Mouse (Mus musculus): ENCODE measurements around the gene AL732309.1.

The AL732309.1 gene

DNA sequence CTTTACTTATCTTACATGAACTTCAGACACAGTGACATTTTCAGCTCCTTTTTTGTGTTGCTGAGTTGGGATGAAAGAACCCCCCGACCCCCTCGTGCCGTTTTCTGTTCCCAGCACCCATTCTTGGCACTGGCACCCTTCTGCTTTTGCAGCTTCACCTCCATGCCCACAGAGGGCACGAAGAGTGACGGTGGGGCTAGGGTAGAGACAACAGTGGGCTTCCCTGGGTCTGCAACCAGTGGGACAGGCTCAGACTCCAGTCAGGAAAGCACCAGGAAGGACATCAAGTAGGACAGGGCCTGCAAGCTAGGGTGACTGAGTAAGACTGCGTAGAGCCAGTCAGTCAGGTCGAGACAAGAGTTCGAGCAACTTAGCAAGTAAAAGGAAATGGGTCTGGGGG is 6.4 kb downstream of the AL732309.1 start:
- no peak for DNase-seq (ENCODE audit: low read depth, low spot score)

DNA sequence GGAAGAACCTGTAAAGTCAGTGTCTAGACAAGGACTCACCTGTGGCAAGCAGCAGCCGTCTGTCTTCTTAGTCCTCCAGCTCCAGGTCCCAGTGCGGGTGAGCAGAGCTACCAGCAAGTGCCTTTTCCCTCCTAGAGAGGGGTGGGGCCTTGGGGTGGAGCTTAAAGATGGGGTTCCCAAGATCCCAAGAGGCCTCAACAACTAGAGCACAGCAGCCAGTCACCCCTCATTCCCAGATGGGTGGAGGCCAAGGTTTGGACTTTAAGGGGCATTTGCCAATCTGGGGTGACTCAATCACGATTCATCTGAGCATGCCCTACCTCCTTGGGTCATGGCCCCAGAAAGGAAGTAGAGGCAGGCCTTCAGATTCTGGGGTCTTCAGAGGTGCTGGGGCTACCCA is 6.9 kb downstream of the AL732309.1 start:
- DNase-seq (ENCODE audit: low read depth, low spot score): no peak

DNA sequence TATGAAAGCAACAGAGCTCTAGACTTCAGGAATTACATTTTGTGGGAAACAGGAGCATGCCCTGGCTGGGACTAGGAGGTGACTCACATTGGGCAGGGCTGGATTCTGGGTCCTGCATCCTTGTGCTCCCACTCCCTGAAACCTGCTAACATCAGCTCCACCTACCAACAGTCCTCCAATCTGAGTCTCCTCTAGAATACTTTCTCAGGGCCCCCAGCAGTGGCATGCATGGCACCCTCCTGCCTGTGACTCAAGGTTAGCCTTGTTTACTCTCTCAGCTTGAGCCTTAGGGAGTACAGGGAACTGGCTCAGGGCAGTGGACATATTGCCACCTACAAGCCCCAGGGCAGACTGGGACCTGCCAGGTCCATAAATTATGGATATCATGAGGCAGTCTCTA is 8.6 kb downstream of the AL732309.1 start:
- no peak for DNase-seq (ENCODE audit: low read depth, low spot score)

DNA sequence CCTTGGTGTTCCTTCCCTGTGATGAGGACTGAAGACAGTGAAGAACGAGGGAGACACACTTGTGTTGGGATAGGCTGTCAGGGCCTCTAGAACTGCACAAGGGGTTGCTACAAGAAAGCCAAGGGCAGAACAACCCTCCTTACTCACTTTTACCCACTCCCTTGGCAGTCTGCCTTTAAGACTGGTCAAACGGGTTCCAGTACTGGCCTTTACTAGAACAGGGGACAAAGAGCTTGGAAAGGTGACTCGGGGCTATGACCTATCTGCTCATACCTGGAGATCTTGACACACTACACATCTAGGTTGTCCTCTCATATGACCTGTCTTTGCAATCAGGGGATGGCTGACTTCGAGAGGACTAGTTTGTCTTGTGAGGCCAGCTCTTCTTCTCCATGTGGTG is 9.1 kb downstream of the AL732309.1 start:
- no peak for DNase-seq (ENCODE audit: low read depth, low spot score)

DNA sequence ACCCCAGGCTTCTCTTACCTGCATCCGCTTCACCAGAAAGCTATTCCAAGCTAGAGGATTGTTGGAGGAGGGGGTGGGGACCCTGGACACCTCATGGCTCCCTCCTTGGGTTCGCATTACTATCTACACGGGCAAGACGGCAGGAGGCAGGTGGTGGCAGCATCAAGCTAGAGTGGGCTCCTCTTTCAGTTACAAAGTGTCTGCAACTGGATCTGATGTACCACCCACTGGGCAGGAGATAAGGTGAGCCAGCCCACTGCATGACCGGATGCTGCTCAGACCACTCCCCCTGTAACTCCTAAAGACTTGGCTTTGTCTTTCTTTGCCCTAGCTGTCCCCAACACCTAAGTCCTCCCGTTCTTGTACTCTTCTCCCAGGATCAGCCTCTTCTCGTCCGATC is 10.0 kb downstream of the AL732309.1 start, which contains the start of gene Rnf224:
Rnf224 (minus strand) TSS at position 174 of the 400 bp plus-strand sequence.
- no peak for DNase-seq (ENCODE audit: low read depth, low spot score)

DNA sequence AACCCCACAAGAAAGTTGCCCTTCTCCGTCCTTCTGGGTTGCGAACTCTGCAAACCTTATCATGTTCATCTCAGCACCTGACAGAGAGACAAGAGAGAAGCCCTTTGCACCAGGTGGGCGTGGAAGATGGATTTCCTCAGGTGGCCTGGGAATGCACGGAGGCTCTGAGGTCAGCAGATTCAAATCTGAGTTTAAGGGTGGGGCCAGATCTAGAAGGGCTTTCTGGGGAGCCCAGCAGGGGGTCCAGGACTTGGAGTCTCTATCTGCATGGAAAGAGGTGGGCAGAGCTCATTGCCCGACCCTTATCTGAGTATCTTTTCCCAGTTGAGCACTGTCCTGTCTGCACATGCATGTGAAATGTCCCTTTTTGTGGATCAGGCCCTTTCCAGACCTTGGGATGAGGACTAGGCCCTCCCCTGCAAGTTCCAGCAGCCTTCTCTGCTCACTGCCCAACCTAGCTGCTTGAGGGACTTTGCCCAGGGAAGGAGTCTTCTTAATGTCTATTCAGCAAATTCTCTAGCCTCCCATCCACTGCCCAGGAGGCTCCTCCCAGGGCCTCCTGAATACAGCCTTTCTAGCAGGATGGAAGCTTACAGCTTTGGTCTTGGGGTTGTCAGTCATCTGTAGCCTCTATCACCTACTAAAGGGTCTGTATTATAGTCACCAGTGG is 12.0 kb downstream of the AL732309.1 start:
- DNase-seq (ENCODE audit: low read depth, low spot score): no peak

DNA sequence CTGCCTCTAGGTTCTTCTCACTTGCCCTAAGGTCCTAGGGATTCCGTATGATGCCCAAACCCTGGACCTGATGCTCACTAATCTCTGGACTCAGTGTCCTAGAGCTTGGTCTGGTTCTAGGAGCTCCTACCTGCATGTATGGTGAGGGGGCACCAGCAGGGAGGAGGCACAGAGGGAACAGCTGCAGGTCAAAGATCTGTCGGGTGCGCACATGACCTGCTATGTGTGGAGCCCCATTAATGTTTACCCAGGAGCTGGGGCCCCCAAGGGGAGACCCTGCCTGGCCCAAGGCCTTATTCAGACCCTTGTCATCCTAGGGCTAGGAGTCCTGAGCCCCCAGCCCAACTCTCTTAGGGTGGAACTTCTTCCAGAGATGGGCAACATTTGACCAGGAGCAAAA is 12.6 kb downstream of the AL732309.1 start, which contains the start of gene Slc34a3:
Slc34a3 (minus strand) TSS at position 315 of the 400 bp plus-strand sequence.
- no peak for DNase-seq (ENCODE audit: low read depth, low spot score)

DNA sequence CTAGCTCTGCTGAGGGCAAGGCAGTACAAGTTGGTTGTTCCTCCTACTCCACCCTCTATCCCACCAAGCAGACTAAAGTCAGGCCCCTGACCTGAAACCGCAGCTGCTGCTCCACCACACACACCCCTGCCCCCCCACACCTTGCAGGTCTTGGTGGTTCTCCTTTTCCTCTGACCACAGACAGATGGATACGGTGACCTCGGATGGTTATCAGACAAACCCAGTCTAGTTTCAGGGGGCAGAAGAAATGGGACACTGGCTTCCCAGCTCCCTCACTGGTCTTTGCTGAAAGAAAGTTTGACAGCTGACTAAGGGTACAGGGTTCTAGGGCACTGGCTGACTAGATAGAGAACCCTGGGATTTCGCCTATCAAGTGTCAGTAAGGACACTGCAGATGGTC is 13.2 kb downstream of the AL732309.1 start:
- DNase-seq (ENCODE audit: low read depth, low spot score): no peak

DNA sequence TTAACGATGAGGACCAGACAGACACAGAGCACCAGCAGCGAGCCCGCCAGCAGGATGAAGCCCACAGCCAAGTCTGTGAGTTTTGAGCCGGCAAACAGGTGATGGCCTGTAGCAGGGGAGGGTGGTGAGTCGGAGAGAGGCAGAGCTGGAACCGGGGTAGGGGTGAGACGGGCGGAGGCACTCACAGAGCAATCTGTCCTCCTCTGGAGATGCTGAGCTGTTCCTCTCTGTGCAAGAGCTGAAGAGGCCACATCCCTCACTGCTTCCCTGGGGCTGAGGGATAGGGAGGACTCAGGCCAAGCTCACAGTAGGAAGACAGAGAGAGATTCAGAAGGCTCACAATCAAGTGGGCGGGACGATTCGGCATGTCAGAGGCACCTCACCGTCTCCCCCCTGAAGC is 15.6 kb downstream of the AL732309.1 start:
- no peak for DNase-seq (ENCODE audit: low read depth, low spot score)

DNA sequence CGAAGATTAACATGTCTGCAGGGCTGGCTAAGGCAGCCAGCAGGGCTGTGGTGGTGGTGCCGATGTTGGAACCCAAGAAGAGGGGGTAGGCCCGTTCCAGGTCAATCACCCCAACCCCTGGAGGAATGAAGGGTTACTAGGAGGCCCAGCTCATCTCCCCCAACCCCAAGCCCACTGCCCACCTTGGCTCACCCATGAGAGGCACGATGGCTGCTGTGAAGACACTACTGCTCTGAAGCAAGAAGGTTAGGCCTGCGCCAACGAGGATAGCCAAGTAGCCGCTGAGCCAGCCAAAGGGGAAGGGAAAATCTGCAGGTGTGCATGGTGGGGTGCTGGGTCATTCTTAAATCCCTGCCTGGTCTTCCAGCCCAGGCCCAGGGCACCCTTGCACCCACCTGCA is 16.1 kb downstream of the AL732309.1 start:
- DNase-seq (ENCODE audit: low read depth, low spot score): no peak

DNA sequence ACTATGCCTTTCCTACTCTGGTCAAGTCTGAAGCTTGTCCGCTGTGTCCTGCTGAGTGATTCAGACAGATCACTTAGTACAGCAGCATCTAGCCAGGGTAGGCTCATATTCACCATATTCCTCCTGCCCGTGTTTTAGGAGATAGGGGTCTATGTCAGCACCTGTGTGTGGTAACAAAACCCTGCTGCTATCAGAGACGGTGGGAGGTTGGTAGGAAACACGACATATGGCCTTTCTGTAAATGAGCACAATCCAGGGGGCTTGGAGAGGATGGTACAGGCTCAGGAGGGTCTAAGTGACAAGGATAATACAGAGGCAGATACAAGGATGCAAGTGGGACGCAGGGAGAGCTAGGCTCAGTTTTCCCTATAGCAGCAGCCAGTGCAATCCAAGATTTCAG is 17.1 kb downstream of the AL732309.1 start:
- no peak for DNase-seq (ENCODE audit: low read depth, low spot score)

DNA sequence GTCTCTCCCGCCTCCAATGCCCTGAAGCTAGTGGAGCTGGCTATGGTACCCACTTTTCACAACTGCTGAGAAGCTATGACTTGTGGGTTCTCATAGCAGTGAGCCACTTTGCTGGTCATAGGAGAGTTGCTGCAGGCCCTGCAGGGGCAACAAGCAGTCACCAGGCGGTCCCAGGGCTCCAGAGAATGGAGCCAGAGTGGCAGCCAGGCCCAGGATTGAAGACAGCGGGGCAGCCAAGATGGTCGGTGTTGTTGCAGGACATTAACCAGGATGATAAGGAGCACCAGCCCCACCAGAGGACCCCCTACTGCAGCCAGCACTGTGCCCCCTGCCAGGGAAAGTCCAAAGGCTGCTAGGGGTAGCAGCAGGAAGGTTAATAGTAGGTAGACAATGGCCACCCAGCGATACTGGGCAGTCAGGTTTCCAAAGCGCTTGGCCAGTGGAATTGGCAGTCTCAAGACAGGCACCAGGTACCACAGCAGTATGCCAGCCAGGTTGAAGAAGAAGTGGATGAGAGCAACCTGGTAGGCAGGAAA is 17.6 kb downstream of the AL732309.1 start:
- DNase-seq (ENCODE audit: low read depth, low spot score): no peak

DNA sequence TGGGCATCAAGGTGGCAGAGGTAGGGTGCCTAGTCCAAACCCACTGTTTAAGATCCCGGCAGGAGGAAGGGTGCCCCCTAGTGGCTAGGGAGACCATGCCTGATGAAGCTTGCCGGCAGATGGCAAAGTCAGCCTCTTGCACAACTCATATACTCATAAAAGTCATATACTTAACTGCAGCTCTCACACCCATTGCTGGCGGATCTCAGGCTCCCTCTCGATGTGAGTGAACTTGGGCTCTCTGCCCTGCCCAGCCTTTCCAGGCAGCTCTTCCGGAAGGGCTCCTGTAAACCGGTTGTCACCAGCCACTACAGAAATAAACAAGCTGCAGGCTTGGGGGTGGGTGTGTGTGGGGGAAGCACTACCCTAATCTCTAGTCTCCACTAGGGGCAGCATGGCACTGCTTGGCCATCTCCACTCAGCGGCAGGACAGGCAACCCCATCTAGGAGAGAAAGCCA is 18.2 kb downstream of the AL732309.1 start:
- DNase-seq (ENCODE audit: low read depth, low spot score): peak; percentile 81

DNA sequence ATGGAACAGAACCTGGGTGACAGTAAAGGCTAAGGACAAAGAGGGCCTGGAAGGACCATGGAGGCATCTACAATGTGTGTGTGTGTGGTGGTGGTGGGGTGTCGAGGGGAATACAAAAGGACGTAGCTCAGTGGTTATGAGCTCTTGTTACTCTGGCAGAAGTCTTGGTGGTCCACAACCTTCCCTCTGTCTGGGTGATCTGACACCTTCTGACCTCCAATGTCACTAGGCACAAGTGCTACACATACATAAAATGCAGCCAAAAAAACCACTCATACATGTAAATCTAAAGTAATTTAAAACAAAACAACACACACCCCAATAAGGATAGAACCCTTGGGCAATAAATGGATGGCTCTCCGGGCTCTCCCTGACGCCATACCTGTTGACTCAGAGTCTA is 19.3 kb downstream of the AL732309.1 start:
- no peak for DNase-seq (ENCODE audit: low read depth, low spot score)

DNA sequence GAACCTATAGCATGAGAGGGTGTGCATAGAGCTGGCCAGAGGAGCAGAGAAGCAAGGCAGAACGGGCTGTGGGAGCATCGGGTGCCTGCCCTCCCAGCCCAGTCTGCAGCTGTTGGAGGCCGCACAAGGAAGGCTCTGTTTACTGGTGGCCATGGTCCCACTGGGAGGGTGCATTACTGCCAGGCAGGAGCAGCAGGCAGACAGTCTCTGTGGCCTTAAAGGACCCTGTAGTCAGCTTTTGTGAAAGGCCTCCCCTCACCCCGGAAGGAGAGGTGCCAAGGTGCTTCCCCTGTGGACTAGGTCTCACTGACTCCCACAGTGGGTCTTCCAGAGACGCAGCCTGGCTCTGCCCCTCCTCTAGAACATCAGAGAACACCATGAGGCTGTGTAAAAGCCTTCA is 19.8 kb downstream of the AL732309.1 start:
- DNase-seq (ENCODE audit: low read depth, low spot score): no peak

DNA sequence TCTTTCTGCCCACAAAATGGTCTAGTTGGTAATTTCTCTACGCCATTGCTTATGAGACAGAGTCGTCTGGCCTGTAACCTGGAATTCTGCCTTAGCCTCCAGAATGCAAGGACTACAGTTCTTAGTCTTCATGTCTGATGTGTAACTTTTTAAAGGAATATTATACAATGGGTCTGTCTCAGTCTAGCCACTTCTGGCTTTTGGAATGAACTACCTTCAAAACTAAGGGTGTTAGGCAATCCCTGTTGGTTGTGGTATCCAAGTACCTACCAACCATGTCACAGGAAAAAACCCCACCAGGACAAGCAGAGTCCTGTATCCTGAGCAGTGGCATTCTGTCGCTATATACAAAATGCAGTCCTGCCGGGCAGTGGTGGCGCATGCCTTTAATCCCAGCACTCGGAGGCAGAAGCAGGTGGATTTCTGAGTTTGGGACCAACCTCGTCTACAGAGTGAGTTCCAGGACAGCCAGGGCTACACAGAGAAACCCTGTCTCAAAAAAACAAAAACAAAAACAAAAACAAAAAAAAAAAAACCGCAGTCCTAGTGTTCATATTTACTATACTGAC is 20.8 kb downstream of the AL732309.1 start:
- DNase-seq (ENCODE audit: low read depth, low spot score): no peak

DNA sequence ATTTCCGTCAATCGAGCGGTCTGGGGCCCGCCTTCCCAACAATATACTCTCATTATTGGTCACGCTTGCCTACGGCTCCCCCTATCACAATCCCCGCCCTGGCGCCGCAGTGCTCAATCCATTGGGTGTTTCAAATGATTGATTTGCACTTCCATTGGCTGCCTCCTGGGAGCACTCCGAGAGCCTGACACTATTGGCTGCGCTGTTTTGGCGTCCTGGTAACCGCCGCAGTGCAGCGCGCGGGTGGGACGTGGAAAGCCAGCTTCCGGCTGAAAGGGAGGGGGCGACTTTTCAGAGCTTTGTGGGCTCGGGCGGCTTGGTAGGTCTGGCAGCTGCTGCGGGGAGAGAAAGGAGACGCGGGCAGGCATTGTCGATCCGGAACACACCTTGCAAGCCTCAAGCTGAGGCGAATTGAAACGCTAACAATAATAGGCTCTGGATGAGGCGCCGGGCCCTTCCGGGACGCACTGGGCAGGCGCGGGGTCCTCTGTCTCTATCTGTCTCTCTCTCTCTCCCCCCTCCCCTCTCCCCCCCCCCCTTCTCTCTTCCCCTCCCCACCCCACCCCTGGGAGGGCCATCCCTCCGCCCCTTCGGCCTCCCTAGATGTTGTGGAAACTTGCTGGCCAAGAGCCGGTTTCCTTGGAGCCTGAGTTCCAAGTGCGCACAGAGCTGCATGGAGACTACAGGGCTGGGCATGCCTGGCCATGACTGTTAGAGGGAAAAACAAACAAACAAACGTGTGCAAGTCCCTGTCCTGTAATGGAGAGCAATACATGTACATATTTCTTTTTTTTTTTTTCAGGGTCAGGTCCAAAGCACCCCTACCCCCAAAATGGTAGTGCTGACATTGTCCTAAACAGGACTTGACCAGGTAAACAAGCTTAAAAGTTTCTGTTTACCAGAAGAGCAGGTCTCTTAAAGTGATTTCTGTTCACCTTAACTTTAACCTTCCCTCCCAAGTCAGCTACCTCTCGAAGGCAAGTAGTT is 21.6 kb downstream of the AL732309.1 start:
- peak; percentile 98 for DNase-seq (ENCODE audit: low read depth, low spot score)

DNA sequence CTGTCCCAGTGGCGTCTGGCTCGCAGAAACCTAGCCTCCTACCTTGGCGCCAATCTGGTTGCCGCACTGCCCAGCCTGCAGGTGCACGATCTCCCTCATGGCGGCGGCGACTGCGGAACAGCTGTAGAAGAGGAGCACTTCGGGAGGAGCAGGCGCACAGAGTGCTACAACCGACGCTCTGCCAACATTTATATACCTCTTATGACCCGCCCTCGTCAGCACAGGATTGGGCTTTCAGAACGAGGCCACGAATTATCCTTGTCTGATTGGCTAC is 22.2 kb downstream of the AL732309.1 start, which contains the start of gene Tubb4b:
Tubb4b (minus strand) TSS at position 211 of the 274 bp plus-strand sequence.
- no peak for DNase-seq (ENCODE audit: low read depth, low spot score)

DNA sequence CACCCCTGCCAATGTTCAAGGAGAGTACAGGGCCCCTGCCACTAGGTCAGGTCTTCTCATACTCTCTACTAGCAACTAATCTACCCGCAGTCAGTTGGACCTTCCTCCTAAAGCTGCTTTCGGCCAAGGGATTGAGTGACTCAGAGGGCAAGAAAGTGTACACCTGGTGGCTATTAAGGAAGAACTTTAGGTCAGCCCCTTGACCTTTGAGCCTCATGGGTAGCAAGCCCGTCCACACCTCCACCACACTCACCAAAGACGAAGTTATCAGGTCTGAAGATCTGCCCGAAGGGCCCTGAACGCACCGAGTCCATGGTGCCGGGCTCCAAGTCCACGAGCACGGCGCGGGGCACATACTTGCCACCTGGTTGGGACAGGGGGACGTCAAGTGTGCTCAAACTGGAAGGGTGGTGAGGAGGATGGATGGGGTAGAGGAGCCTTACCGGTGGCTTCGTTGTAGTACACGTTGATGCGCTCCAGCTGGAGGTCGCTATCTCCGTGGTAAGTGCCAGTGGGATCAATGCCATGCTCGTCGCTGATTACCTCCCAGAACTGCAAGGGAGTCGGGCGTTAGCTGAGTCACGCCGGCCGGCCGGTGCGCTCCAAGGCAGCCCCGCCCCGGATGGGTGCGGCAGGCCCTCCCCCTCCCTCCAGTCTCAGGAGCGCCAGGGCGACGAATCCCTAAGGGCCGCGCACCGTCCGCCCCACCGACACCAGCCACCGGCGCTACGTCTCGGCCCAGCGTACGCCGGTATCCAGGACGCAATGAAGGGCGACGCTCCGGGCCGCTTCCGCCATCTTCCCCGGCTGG is 22.8 kb downstream of the AL732309.1 start:
- peak; percentile 86 for DNase-seq (ENCODE audit: low read depth, low spot score)

DNA sequence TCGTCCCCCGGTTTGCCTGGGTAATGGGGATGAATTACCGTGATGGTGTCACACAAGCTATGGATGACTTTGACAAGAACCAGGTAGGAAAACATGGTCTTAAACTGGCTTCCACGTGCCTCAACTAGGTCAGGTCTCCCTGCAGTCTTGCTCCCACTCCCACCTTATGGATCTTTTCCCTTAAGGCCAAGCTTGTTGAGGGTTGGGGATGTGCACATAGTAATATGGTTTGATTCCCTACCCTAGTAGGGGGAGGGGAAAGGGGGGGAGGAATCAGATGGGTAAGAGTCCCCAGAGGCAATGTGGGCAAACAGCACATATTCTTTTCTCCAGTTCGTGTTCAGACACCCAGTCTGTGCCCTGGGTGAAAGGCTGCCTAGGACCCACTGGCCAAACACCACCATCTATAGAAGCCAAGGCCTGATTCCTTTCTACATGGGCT is 25.3 kb downstream of the AL732309.1 start:
- no peak for DNase-seq (ENCODE audit: low read depth, low spot score)

DNA sequence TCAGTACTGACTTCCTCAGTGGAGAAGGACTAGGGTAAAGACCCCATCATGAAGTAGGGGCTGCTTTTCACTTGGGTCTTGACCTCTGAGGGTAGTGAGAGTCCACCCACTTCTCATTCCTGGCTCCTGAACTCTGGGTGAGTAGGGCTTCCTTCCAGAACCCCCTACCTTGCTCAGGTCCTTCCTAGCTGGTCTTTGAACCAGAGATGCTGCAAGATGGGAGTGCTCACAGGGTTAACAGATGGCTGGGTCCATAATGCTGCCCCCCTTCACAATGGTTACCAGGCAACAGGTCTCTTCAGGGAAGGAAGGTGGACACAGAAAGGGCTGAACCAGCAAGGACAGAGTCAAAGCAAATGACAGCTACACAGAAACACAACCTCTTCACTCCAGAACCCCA is 28.2 kb downstream of the AL732309.1 start, which contains the start of gene Fam166a:
Fam166a (plus strand) TSS at position 301 of the 400 bp plus-strand sequence.
- no peak for DNase-seq (ENCODE audit: low read depth, low spot score)

Measured in c-Kit-negative CD71-positive TER-119-positive erythroid progenitor cells, embryonic 14.5 days (primary cell).